Mouse (Mus musculus) central nervous system, embryonic 18 days (tissue): Measurements from ENCODE around the gene Hnrnph2. TPM values are rescaled to one million over a fixed set of nuclear protein-coding genes. Genes with fewer than 3 reads are reported as not detected.

Source experiments
- polyA plus RNA-seq: library from polyadenylated mRNA; depleted of rRNA; stranded (reverse); fragments of >200 nt; gene quantifications from 2 replicates; pipeline ENCODE4 v1.2.3, GENCODE M21; 2012; rRNA removed

Gene Hnrnph2
- 80.8 and 84.6 TPM in 2 replicates for polyA plus RNA-seq

DNA sequence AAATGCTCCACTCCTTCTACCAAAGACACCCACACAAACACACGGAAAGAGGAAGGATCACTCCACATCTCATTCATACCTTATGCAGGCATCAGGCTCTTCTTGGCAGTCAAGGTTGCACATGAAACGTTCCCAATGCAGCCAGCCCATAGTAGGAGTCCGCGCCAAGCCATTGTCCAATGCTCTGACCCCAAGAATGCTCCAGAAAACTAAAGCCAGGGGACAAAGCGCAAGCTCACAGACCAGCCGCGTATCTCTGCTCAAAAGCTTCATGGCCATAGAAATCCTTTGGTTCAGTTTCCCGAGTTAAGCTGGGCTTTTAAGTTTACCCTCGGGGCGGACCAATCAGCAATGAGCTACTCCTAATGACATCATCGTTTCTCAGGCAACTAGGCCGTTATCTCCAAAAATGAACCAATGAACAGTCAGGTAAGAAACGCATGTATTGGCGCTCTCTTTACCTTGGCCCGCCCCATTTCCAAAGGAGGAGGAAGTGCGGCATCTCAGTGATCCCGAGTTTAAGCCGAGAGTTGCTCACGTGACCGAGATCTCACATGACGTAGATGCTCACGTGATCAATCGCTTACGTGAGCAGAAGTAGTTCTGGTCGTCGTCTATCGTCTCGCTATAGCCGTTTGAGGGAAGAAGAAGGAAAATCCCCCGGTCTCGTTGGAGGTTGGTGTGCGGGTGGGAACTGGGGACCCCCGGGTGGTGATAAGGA is at the start of gene Hnrnph2, which contains the start of gene Gla:
Gene Hnrnph2, plus strand, starts transcription at position 521 of the 721 bp plus-strand sequence.
Gene Gla, minus strand, starts transcription at position 467 of the 721 bp plus-strand sequence.

GRCm38 (mm10) chrX:134582888-134583669 is 17.9 kb upstream of the Hnrnph2 start, which contains the start of gene Btk:
TSS of gene Btk (minus strand) at chrX:134583570.

GRCm38 (mm10) chrX:134585103-134586002 is 15.6 kb upstream of the Hnrnph2 start, which contains the start of gene Rpl36a:
TSS of gene Rpl36a (plus strand) at chrX:134585654.

Other genes starting within 250 kb of the Hnrnph2 start
- gene Drp2, start 196.6 kb upstream of the Hnrnph2 start, polyA plus RNA-seq: 33.9 and 38.0 TPM in 2 replicates
- gene Taf7l, start 124.7 kb upstream of the Hnrnph2 start, polyA plus RNA-seq: 0.07 and 0.23 TPM in 2 replicates
- gene Timm8a1, start 59.3 kb upstream of the Hnrnph2 start, polyA plus RNA-seq: 14.1 and 14.9 TPM in 2 replicates
- 0.34 and 0.43 TPM in 2 replicates for gene Btk, start 17.6 kb upstream of the Hnrnph2 start, polyA plus RNA-seq
- 1,080 and 1,158 TPM in 2 replicates for gene Rpl36a, start 15.5 kb upstream of the Hnrnph2 start, polyA plus RNA-seq
- 4.0 and 4.6 TPM in 2 replicates for gene Gla, start 54 bp upstream of the Hnrnph2 start, polyA plus RNA-seq
- 24.8 and 24.9 TPM in 2 replicates for gene Armcx4, start 85.3 kb downstream of the Hnrnph2 start, polyA plus RNA-seq
- 81.1 and 91.2 TPM in 2 replicates for gene Armcx1, start 116.8 kb downstream of the Hnrnph2 start, polyA plus RNA-seq
- 47.1 and 50.3 TPM in 2 replicates for gene Armcx6, start 150.2 kb downstream of the Hnrnph2 start, polyA plus RNA-seq
- gene Armcx3, start 155.4 kb downstream of the Hnrnph2 start, polyA plus RNA-seq: 62.8 and 71.6 TPM in 2 replicates
- 81.4 and 81.6 TPM in 2 replicates for gene Armcx2, start 208.0 kb downstream of the Hnrnph2 start, polyA plus RNA-seq